Mouse (Mus musculus): Measurements from ENCODE around the gene Mx1. TPM values are rescaled to one million over a fixed set of nuclear protein-coding genes. Genes with fewer than 3 reads are reported as not detected.
A peak's percentile ranks its signal among the peaks of the same experiment; 100 is the strongest.

Gene Mx1
- polyA plus RNA-seq, 1 experiment: 1.9 TPM

DNA sequence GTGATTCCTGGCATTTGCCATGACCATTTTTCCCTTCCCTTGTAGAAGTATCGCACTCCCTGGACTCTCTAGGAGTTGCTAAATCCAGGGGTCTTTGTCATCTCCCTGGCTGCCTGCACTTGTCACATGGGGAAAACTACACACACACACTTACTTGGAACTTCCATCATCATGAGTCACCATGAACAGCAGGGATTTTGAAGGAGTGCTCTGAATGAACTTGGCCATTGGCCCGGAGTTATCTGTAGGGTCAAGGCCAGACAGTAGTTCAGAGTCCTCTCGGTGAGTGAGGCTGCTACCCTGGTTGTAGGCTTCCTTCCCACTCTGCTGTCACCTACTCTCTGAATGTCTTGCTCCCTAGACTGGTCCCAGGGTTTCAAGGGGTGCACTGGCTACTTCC, 12.9 kb upstream of the Mx1 start:
- TF ChIP-seq POLR2A (IDR thresholded peaks at IDR 0.05; ENCODE audit: low read depth, low read length): no peak
- no peak for TF ChIP-seq CTCF (conservative IDR thresholded peaks at IDR 0.05; ENCODE audit: insufficient read depth, insufficient read length, low read depth, low read length)
- H3K36me3 ChIP-seq (ENCODE audit: control insufficient read depth, insufficient read depth, low read length): no peaks in the 10 kb centered on the region
- no peaks in the 10 kb centered on the region for H3K27me3 ChIP-seq (replicated peaks; ENCODE audit: control insufficient read depth, insufficient read depth, low read length)
- no peaks in the 10 kb centered on the region for H3K4me1 ChIP-seq (ENCODE audit: control insufficient read depth, insufficient read depth, low read length)
- 89% methylated on average over 3 of the region's 3 CpGs for WGBS
- no peak for DNase-seq
- H3K27ac ChIP-seq (ENCODE audit: insufficient read depth, low read depth, low read length): no peak overlapping the region
- no peak overlapping the region for H3K4me3 ChIP-seq (ENCODE audit: insufficient read depth, low read depth, low read length)

- TF ChIP-seq CTCF (conservative IDR thresholded peaks at IDR 0.05; ENCODE audit: insufficient read depth, insufficient read length, low read depth, low read length) (no peak), POLR2A (IDR thresholded peaks at IDR 0.05; ENCODE audit: low read depth, low read length) (no peak)
- no peak overlapping the region for H3K4me3 ChIP-seq (ENCODE audit: insufficient read depth, low read depth, low read length)
- H3K36me3 ChIP-seq (ENCODE audit: control insufficient read depth, insufficient read depth, low read length): no peaks in the 10 kb centered on the region
- 79% methylated on average over 2 of the region's 2 CpGs for WGBS
- DNase-seq: no peak
- no peaks in the 10 kb centered on the region for H3K4me1 ChIP-seq (ENCODE audit: control insufficient read depth, insufficient read depth, low read length)
- no peaks in the 10 kb centered on the region for H3K27me3 ChIP-seq (replicated peaks; ENCODE audit: control insufficient read depth, insufficient read depth, low read length)
- no peak overlapping the region for H3K27ac ChIP-seq (ENCODE audit: insufficient read depth, low read depth, low read length)
Observed at GRCm38 (mm10) chr16:97474671-97475070, 12.0 kb upstream of the Mx1 start.

DNA sequence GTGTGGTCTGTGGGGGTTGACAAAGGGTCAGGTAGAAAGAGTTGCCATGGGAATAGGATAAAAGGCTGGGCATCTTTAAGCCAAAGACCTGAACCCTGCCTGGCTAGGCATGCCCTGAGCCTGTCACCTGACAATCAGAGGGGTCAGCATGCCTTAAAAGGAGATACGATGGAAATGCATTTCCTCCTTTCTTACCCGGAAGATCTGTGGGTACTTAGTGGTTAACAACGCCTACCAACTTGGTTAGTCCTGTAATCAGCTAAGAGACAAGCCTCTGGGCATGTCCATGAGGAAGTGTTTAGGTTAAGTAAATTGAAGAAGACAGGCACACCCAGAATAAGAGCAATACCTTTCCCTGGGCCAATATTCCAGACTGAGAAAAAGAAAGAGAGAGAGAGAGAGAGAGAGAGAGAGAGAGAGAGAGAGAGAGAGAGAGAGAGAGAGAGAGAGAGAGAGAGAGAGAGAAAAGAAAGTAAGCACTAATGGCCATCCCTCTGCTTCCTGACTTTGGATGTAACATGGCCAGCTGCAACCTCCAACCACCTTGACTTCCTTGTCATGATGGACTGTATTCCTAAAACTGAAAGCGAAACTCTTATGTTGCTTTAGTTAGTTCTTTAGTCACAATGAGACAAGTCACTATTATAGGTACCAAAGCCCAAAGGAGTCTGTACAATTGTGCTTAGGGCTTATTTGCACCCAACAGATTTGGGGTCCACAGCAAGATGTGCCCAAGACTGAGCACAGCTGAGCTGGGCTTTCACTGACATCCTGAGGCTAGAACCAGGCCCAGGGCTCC, 5.5 kb upstream of the Mx1 start:
- H3K27me3 ChIP-seq (replicated peaks; ENCODE audit: control insufficient read depth, insufficient read depth, low read length): no peaks in the 10 kb centered on the region
- H3K4me3 ChIP-seq (ENCODE audit: insufficient read depth, low read depth, low read length): no peak overlapping the region
- DNase-seq: no peak
- WGBS: 78% methylated on average over 4 of the region's 4 CpGs
- H3K27ac ChIP-seq (ENCODE audit: insufficient read depth, low read depth, low read length): no peak overlapping the region
- H3K4me1 ChIP-seq (ENCODE audit: control insufficient read depth, insufficient read depth, low read length): no peaks in the 10 kb centered on the region
- TF ChIP-seq CTCF (conservative IDR thresholded peaks at IDR 0.05; ENCODE audit: insufficient read depth, insufficient read length, low read depth, low read length) (no peak), POLR2A (IDR thresholded peaks at IDR 0.05; ENCODE audit: low read depth, low read length) (no peak)
- H3K36me3 ChIP-seq (ENCODE audit: control insufficient read depth, insufficient read depth, low read length): no peaks in the 10 kb centered on the region

DNA sequence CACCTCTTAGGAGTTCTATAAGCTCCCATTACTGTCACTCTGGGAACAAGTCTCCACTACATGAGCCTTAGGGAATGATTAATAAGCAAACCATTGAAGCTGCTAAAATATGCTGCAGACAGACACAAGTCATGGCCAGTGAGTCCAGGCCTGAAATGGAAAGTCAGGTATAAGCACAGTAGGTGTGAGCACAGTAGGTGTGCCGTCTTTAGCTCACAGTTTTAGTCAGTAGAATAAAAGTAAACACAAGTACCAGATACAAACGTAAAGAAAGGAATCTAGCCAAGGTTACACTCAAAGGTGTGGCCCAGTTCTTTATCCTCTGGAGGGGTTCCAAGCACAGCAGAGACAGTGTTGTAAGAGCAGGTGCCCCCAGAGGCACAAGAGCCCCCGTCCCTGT, 4.8 kb upstream of the Mx1 start:
- WGBS: 76% methylated on average over 3 of the region's 3 CpGs
- no peaks in the 10 kb centered on the region for H3K36me3 ChIP-seq (ENCODE audit: control insufficient read depth, insufficient read depth, low read length)
- H3K4me3 ChIP-seq (ENCODE audit: insufficient read depth, low read depth, low read length): no peak overlapping the region
- no peak for DNase-seq
- no peak overlapping the region for H3K27ac ChIP-seq (ENCODE audit: insufficient read depth, low read depth, low read length)
- TF ChIP-seq CTCF (conservative IDR thresholded peaks at IDR 0.05; ENCODE audit: insufficient read depth, insufficient read length, low read depth, low read length) (no peak), POLR2A (IDR thresholded peaks at IDR 0.05; ENCODE audit: low read depth, low read length) (no peak)
- no peaks in the 10 kb centered on the region for H3K27me3 ChIP-seq (replicated peaks; ENCODE audit: control insufficient read depth, insufficient read depth, low read length)
- H3K4me1 ChIP-seq (ENCODE audit: control insufficient read depth, insufficient read depth, low read length): no peaks in the 10 kb centered on the region

GRCm38 (mm10) chr16:97466182-97466957, 3.7 kb upstream of the Mx1 start:
- no peak overlapping the region for H3K4me3 ChIP-seq (ENCODE audit: insufficient read depth, low read depth, low read length)
- H3K27me3 ChIP-seq (replicated peaks; ENCODE audit: control insufficient read depth, insufficient read depth, low read length): no peaks in the 10 kb centered on the region
- H3K27ac ChIP-seq (ENCODE audit: insufficient read depth, low read depth, low read length): no peak overlapping the region
- 54% methylated on average over 4 of the region's 4 CpGs for WGBS
- no peaks in the 10 kb centered on the region for H3K36me3 ChIP-seq (ENCODE audit: control insufficient read depth, insufficient read depth, low read length)
- TF ChIP-seq POLR2A (IDR thresholded peaks at IDR 0.05; ENCODE audit: low read depth, low read length): no peak
- TF ChIP-seq CTCF (conservative IDR thresholded peaks at IDR 0.05; ENCODE audit: insufficient read depth, insufficient read length, low read depth, low read length): 0 out of 2 replicates have a peak, but pooled peaks have one; percentile 8
- no peak for DNase-seq
- H3K4me1 ChIP-seq (ENCODE audit: control insufficient read depth, insufficient read depth, low read length): no peaks in the 10 kb centered on the region

GRCm38 (mm10) chr16:97461271-97461670, 1.4 kb downstream of the Mx1 start:
- 59% methylated on average over 2 of the region's 2 CpGs for WGBS
- no peak overlapping the region for H3K27ac ChIP-seq (ENCODE audit: insufficient read depth, low read depth, low read length)

DNA sequence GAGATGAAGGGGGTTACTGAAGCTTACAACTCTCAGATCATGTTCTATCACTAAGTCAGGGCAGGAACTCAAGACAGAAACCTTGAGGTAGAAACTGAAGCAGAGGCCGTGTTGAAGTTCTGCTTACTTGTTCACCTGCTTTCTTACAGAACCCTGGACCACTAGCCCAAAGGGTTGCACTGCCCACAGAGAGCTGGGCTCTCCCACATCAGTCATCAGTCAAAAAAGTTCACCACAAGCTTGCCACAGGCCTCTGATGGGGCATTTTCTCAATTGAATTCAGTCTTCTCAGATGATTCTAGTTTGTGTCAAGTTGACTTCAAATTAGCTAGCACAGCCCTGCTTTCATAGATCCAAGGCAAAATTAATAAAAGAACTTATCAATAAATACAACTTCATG, 2.9 kb downstream of the Mx1 start:
- Histone ChIP-seq H3K36me3 (ENCODE audit: control insufficient read depth, insufficient read depth, low read length) (no peaks in the 10 kb centered on the region), H3K27ac (ENCODE audit: insufficient read depth, low read depth, low read length) (no peak overlapping the region), H3K27me3 (replicated peaks; ENCODE audit: control insufficient read depth, insufficient read depth, low read length) (no peaks in the 10 kb centered on the region), H3K4me1 (ENCODE audit: control insufficient read depth, insufficient read depth, low read length) (no peaks in the 10 kb centered on the region), H3K4me3 (ENCODE audit: insufficient read depth, low read depth, low read length) (no peak overlapping the region)
- TF ChIP-seq POLR2A (IDR thresholded peaks at IDR 0.05; ENCODE audit: low read depth, low read length): no peak
- no peak for TF ChIP-seq CTCF (conservative IDR thresholded peaks at IDR 0.05; ENCODE audit: insufficient read depth, insufficient read length, low read depth, low read length)
- WGBS: 42% methylated on average over 1 of the region's 1 CpGs
- no peak for DNase-seq

More at GRCm38 (mm10) chr16:97461271-97461670, 1.4 kb downstream of the Mx1 start:
- DNase-seq: no peak
- no peaks in the 10 kb centered on the region for H3K27me3 ChIP-seq (replicated peaks; ENCODE audit: control insufficient read depth, insufficient read depth, low read length)
- no peaks in the 10 kb centered on the region for H3K36me3 ChIP-seq (ENCODE audit: control insufficient read depth, insufficient read depth, low read length)
- H3K4me3 ChIP-seq (ENCODE audit: insufficient read depth, low read depth, low read length): no peak overlapping the region
- H3K4me1 ChIP-seq (ENCODE audit: control insufficient read depth, insufficient read depth, low read length): no peaks in the 10 kb centered on the region
- TF ChIP-seq POLR2A (IDR thresholded peaks at IDR 0.05; ENCODE audit: low read depth, low read length) (no peak), CTCF (conservative IDR thresholded peaks at IDR 0.05; ENCODE audit: insufficient read depth, insufficient read length, low read depth, low read length) (no peak)

Data from kidney, adult 2 months (tissue).